Mouse (Mus musculus): ENCODE data around the gene Ankrd54. TPM values are rescaled to one million over a fixed set of nuclear protein-coding genes. Genes with fewer than 3 reads are reported as not detected.

Gene Ankrd54
- polyA plus RNA-seq, 1 experiment, result not detected

GRCm38 (mm10) chr15:79028237-79028738, 34.4 kb downstream of the Ankrd54 start, which contains the start of gene H1f0:
Gene H1f0, plus strand, starts transcription at chr15:79028450.
- under 1% methylated on average over 56 of the region's 58 CpGs for whole genome bisulfite sequencing
- TF ChIP-seq CTCF (IDR thresholded peaks at IDR 0.05; ENCODE audit: insufficient read depth, low read depth, low read length), result no peak
- TF ChIP-seq POLR2A (IDR thresholded peaks at IDR 0.05; ENCODE audit: insufficient read depth, low read depth, low read length), result peak; percentile 77
- peak within 1 kb of the TSS; percentile 83 for H3K27ac ChIP-seq (ENCODE audit: insufficient read depth, low read depth, low read length)
- H3K4me1 ChIP-seq (ENCODE audit: control insufficient read depth, insufficient read depth, low read length), result peaks cover 36% of the 10 kb centered on the region
- peak within 1 kb of the TSS; percentile 80 for H3K4me3 ChIP-seq (ENCODE audit: insufficient read depth, low read depth, low read length)

GRCm38 (mm10) chr15:79027291-79028205, 35.1 kb downstream of the Ankrd54 start:
- H3K4me1 ChIP-seq (ENCODE audit: control insufficient read depth, insufficient read depth, low read length), result peaks cover 43% of the 10 kb centered on the region
- peak overlapping the region; percentile 80 for H3K4me3 ChIP-seq (ENCODE audit: insufficient read depth, low read depth, low read length)
- WGBS, result 6% methylated on average over 43 of the region's 46 CpGs
- peak overlapping the region; percentile 75 for H3K27ac ChIP-seq (ENCODE audit: insufficient read depth, low read depth, low read length)
- TF ChIP-seq POLR2A (IDR thresholded peaks at IDR 0.05; ENCODE audit: insufficient read depth, low read depth, low read length) (no peak), CTCF (IDR thresholded peaks at IDR 0.05; ENCODE audit: insufficient read depth, low read depth, low read length) (no peak)

- no peak overlapping the region for H3K4me3 ChIP-seq (ENCODE audit: insufficient read depth, low read depth, low read length)
- WGBS, result 50% methylated on average over 14 of the region's 14 CpGs
- no peak overlapping the region for H3K27ac ChIP-seq (ENCODE audit: insufficient read depth, low read depth, low read length)
- TF ChIP-seq CTCF (IDR thresholded peaks at IDR 0.05; ENCODE audit: insufficient read depth, low read depth, low read length) (no peak), POLR2A (IDR thresholded peaks at IDR 0.05; ENCODE audit: insufficient read depth, low read depth, low read length) (no peak)
- H3K4me1 ChIP-seq (ENCODE audit: control insufficient read depth, insufficient read depth, low read length), result peaks cover 44% of the 10 kb centered on the region
Measured at GRCm38 (mm10) chr15:79026511-79027290, 36.0 kb downstream of the Ankrd54 start.

DNA sequence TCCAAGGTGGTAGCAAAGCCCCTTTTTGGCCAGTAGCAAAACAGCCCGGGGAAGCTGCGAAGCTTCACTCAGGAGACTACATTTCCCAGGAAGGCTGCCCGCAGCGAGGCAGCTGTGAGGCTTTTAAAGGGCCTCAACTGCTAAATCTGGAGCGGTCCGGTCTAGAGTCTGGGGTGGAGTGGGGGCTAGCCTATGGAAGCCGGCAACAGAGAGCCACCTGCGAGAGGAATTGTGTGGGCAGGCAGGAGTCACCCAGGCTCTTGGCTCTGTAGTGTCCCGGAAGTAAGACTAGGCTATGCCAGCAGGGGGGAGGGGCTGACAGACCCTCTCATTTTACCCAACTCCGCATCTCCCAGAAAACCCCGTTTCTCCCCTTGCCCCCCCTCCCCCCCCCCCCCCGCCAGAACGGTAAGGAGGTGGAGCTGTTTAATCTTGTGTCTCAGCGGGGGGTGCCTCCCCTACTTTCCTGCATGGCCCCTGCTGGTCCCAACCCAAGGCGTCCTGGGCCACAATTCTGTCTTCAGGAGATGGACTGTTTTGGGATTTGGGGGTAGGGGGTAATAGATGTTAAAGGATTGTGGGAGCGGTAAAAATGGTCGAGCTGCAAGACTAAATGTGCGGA, 36.9 kb downstream of the Ankrd54 start:
- no peak for TF ChIP-seq CTCF (IDR thresholded peaks at IDR 0.05; ENCODE audit: insufficient read depth, low read depth, low read length)
- H3K4me1 ChIP-seq (ENCODE audit: control insufficient read depth, insufficient read depth, low read length), result peaks cover 39% of the 10 kb centered on the region
- peak overlapping the region; percentile 31 for H3K4me3 ChIP-seq (ENCODE audit: insufficient read depth, low read depth, low read length)
- no peak overlapping the region for H3K27ac ChIP-seq (ENCODE audit: insufficient read depth, low read depth, low read length)
- 15% methylated on average over 18 of the region's 18 CpGs for WGBS

DNA sequence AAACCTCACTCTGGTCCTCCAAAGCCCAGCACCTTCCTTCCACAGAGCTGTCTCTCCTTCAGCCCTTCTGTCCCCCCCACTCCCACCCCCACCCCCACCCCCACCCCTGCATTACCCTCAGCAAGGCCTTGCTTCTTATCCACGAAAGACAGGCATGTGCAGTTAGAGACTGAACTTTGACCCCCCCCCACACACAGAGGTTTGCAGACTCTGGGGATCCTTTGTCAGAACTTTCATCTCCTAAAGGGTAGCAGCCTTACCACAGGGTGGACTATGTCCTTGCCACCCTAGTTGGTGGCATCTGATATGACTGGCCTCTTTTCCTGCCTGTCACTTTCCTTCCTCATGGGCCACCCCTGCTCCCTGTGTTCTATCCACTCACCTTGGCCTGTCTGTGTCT, 39.3 kb downstream of the Ankrd54 start:
- TF ChIP-seq CTCF (IDR thresholded peaks at IDR 0.05; ENCODE audit: insufficient read depth, low read depth, low read length) (no peak), POLR2A (IDR thresholded peaks at IDR 0.05; ENCODE audit: insufficient read depth, low read depth, low read length) (no peak)
- no peak overlapping the region for H3K4me3 ChIP-seq (ENCODE audit: insufficient read depth, low read depth, low read length)
- WGBS, result 91% methylated on average over 1 of the region's 1 CpGs
- no peak overlapping the region for H3K27ac ChIP-seq (ENCODE audit: insufficient read depth, low read depth, low read length)
- H3K4me1 ChIP-seq (ENCODE audit: control insufficient read depth, insufficient read depth, low read length), result peaks cover 28% of the 10 kb centered on the region

DNA sequence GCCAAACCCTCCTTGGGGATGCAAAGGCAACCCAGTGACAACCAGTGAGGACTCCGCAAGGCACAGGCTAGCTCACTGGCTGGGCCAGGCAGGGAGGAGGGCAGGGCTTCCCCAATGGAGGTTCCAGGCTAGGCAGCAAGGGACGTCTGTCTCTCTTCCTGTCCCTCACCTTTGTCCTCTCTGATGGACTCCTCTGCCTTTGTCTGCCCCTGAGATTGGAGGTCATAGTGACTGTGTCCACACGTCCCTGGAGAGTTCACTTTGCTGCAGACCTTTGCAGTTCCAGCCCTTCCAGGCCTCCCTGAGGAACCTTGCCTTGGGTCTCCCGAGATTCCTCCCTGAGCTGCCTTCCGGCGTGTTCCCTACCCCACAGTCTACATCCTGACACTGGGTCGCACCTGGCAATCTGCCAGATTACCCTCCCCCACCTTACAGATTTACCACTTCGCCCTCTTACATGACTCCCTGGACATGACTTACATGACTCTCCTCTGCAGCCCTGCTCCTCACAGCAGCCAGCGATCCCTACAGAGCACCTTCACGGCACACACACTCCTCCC, 39.9 kb downstream of the Ankrd54 start:
- H3K27ac ChIP-seq (ENCODE audit: insufficient read depth, low read depth, low read length), result no peak overlapping the region
- H3K4me1 ChIP-seq (ENCODE audit: control insufficient read depth, insufficient read depth, low read length), result peaks cover 27% of the 10 kb centered on the region
- WGBS, result 71% methylated on average over 10 of the region's 10 CpGs
- no peak for TF ChIP-seq POLR2A (IDR thresholded peaks at IDR 0.05; ENCODE audit: insufficient read depth, low read depth, low read length)
- no peak for TF ChIP-seq CTCF (IDR thresholded peaks at IDR 0.05; ENCODE audit: insufficient read depth, low read depth, low read length)
- no peak overlapping the region for H3K4me3 ChIP-seq (ENCODE audit: insufficient read depth, low read depth, low read length)

DNA sequence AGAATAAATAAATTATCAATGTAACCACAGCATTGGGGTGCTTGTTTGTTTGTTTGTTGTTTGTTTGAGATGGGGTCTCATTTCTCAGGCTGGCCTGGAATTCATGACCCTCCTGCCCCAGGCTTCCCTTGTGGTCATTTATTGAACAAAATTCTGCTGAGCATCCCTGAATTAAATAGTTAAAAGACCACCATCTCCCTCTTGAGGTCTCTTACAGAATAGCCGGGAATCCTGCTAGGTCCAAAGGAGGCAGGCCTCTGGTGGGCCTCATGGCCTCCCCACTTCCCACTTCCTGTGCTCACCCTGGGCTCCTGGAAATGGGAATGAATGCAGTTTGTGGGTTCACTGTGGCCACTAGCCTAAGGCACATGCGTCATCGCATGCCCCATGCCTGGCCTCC, 43.8 kb downstream of the Ankrd54 start:
- H3K4me1 ChIP-seq (ENCODE audit: control insufficient read depth, insufficient read depth, low read length), result peaks cover 10% of the 10 kb centered on the region; the same call in 1 of the 2 replicates
- H3K27ac ChIP-seq (ENCODE audit: insufficient read depth, low read depth, low read length), result no peak overlapping the region
- WGBS, result 81% methylated on average over 3 of the region's 3 CpGs
- H3K4me3 ChIP-seq (ENCODE audit: insufficient read depth, low read depth, low read length), result no peak overlapping the region
- no peak for TF ChIP-seq POLR2A (IDR thresholded peaks at IDR 0.05; ENCODE audit: insufficient read depth, low read depth, low read length)
- no peak for TF ChIP-seq CTCF (IDR thresholded peaks at IDR 0.05; ENCODE audit: insufficient read depth, low read depth, low read length)

GRCm38 (mm10) chr15:79018191-79018590, 44.5 kb downstream of the Ankrd54 start:
- Histone ChIP-seq H3K27ac (ENCODE audit: insufficient read depth, low read depth, low read length) (no peak overlapping the region), H3K4me3 (ENCODE audit: insufficient read depth, low read depth, low read length) (no peak overlapping the region), H3K4me1 (ENCODE audit: control insufficient read depth, insufficient read depth, low read length) (peaks cover 10% of the 10 kb centered on the region; the same call in 1 of the 2 replicates)
- no peak for TF ChIP-seq CTCF (IDR thresholded peaks at IDR 0.05; ENCODE audit: insufficient read depth, low read depth, low read length)
- TF ChIP-seq POLR2A (IDR thresholded peaks at IDR 0.05; ENCODE audit: insufficient read depth, low read depth, low read length), result no peak
- 67% methylated on average over 4 of the region's 4 CpGs for WGBS
